Mouse (Mus musculus) intestine, embryonic 16.5 days (tissue): ENCODE measurements at regions not wholly inside any gene's neighbourhood (a gene's known extent, or its start where the extent isn't known, plus 50 kb on each side); places are given as distances from the start of the nearest gene placed in this dataset.
"Not testable (repeated sequence)": the region's sequence is repeated elsewhere in the genome, so short reads cannot be mapped to it uniquely, and the experiment has no call there.

Experiments
- ATAC-seq: fragments of 200-750 bp; cut with Nextera tagmentation; 2 replicates; pipeline ENCODE4 v1.8.0; 2017; ENCODE audit warnings: moderate TSS enrichment, moderate library complexity
- H3K27ac ChIP-seq: fragments of 300-500 bp; sonication (generic); 2 replicates; pipeline ENCODE4 v1.5.1; 2014; ENCODE audit warnings: mild to moderate bottlenecking, low read length
- H3K27me3 ChIP-seq: fragments of 300-500 bp; sonication (generic); replicated peaks from 2 replicates; pipeline ENCODE4 v1.6.1; 2014; ENCODE audit warnings: low read length, control low read depth, mixed read lengths; ENCODE audit not compliant: control insufficient read depth, insufficient read depth
- H3K36me3 ChIP-seq: fragments of 300-500 bp; sonication (generic); 2 replicates; pipeline ENCODE4 v1.6.1; 2014; ENCODE audit warnings: low read length, control low read depth; ENCODE audit not compliant: control insufficient read depth, insufficient read depth
- H3K4me1 ChIP-seq: fragments of 300-500 bp; sonication (generic); 2 replicates; pipeline ENCODE4 v1.6.1; 2014; ENCODE audit warnings: low read length, control low read depth, mixed read lengths; ENCODE audit not compliant: control insufficient read depth, insufficient read depth
- H3K4me2 ChIP-seq: fragments of 300-500 bp; sonication (generic); 2 replicates; pipeline ENCODE4 v1.6.1; 2014; ENCODE audit warnings: low read depth, low read length, control low read depth
- H3K4me3 ChIP-seq: fragments of 300-500 bp; sonication (generic); 2 replicates; pipeline ENCODE4 v1.5.1; 2014; ENCODE audit warnings: mild to moderate bottlenecking, low read length
- H3K9ac ChIP-seq: fragments of 300-500 bp; sonication (generic); 2 replicates; pipeline ENCODE4 v1.6.1; 2014; ENCODE audit warnings: low read depth, low read length
- H3K9me3 ChIP-seq: fragments of 300-500 bp; sonication (generic); 2 replicates; pipeline ENCODE4 v1.6.1; 2016; ENCODE audit warnings: low read length, control low read depth; ENCODE audit not compliant: control insufficient read depth
- WGBS: fragments of 180-500 bp; shearing (Covaris S2); extraction: QIAGEN DNeasy Blood & Tissue Kit; methylation state at CpG from one replicate; pipeline ENCODE4 v1.1.7; 2014; 5-methylcytosine and 5-hydroxymethylcytosine counted together

- Histone ChIP-seq H3K27ac (no peak overlapping the region), H3K9me3 (no peaks in the 10 kb centered on the region), H3K4me1 (no peaks in the 10 kb centered on the region), H3K4me2 (no peak overlapping the region), H3K9ac (no peak overlapping the region), H3K4me3 (no peak overlapping the region), H3K27me3 (no peaks in the 10 kb centered on the region), H3K36me3 (no peaks in the 10 kb centered on the region)
- 42% methylated on average over 8 of the region's 8 CpGs for WGBS
- no peak for ATAC-seq
Observed at GRCm38 (mm10) chr15:52464226-52465138, 1420.2 kb upstream of the Gm7489 start.

GRCm38 (mm10) chr15:52478124-52478523 lies 1406.6 kb upstream of the Gm7489 start:
- ATAC-seq, H3K4me3 ChIP-seq, H3K27ac ChIP-seq, H3K4me1 ChIP-seq, H3K9ac ChIP-seq, H3K9me3 ChIP-seq, H3K27me3 ChIP-seq, H3K4me2 ChIP-seq, H3K36me3 ChIP-seq: not testable (repeated sequence)
- WGBS: 90% methylated on average over 17 of the region's 20 CpGs

GRCm38 (mm10) chr15:52480834-52481233 lies 1403.9 kb upstream of the Gm7489 start:
- Histone ChIP-seq H3K36me3 (no peaks in the 10 kb centered on the region), H3K27ac (no peak overlapping the region), H3K9ac (no peak overlapping the region), H3K27me3 (no peaks in the 10 kb centered on the region), H3K4me1 (no peaks in the 10 kb centered on the region), H3K4me2 (no peak overlapping the region), H3K9me3 (no peaks in the 10 kb centered on the region), H3K4me3 (no peak overlapping the region)
- no peak for ATAC-seq
- 54% methylated on average over 3 of the region's 3 CpGs for WGBS

- Histone ChIP-seq H3K4me1 (no peaks in the 10 kb centered on the region), H3K27ac (no peak overlapping the region), H3K9me3 (no peaks in the 10 kb centered on the region), H3K27me3 (no peaks in the 10 kb centered on the region), H3K4me3 (no peak overlapping the region), H3K9ac (no peak overlapping the region), H3K36me3 (no peaks in the 10 kb centered on the region), H3K4me2 (no peak overlapping the region)
- ATAC-seq: no peak
- 60% methylated on average over 5 of the region's 5 CpGs for WGBS
Observed at GRCm38 (mm10) chr15:52483598-52484165, 1401.0 kb upstream of the Gm7489 start.

- no peak for ATAC-seq
- WGBS: 63% methylated on average over 5 of the region's 5 CpGs
- H3K4me3 ChIP-seq: no peak overlapping the region
Observed at GRCm38 (mm10) chr15:52484276-52484675, 1400.4 kb upstream of the Gm7489 start.

GRCm38 (mm10) chr15:52505278-52505831 lies 1379.4 kb upstream of the Gm7489 start:
- H3K4me2 ChIP-seq: no peak overlapping the region
- no peak for ATAC-seq
- H3K36me3 ChIP-seq: no peaks in the 10 kb centered on the region
- no peak overlapping the region for H3K9ac ChIP-seq
- no peak overlapping the region for H3K4me3 ChIP-seq
- no peaks in the 10 kb centered on the region for H3K9me3 ChIP-seq
- H3K4me1 ChIP-seq: no peaks in the 10 kb centered on the region
- no peaks in the 10 kb centered on the region for H3K27me3 ChIP-seq
- no peak overlapping the region for H3K27ac ChIP-seq
- 29% methylated on average over 9 of the region's 9 CpGs for WGBS

More at GRCm38 (mm10) chr15:52484276-52484675, 1400.4 kb upstream of the Gm7489 start:
- Histone ChIP-seq H3K36me3 (no peaks in the 10 kb centered on the region), H3K27ac (no peak overlapping the region), H3K4me1 (no peaks in the 10 kb centered on the region), H3K27me3 (no peaks in the 10 kb centered on the region), H3K4me2 (no peak overlapping the region), H3K9ac (no peak overlapping the region), H3K9me3 (no peaks in the 10 kb centered on the region)

- Histone ChIP-seq H3K9ac (no peak overlapping the region), H3K4me1 (no peaks in the 10 kb centered on the region), H3K27me3 (no peaks in the 10 kb centered on the region), H3K27ac (no peak overlapping the region), H3K4me2 (no peak overlapping the region), H3K36me3 (no peaks in the 10 kb centered on the region), H3K4me3 (no peak overlapping the region), H3K9me3 (no peaks in the 10 kb centered on the region)
- WGBS: 8% methylated on average over 7 of the region's 7 CpGs
- ATAC-seq: no peak
Observed at GRCm38 (mm10) chr15:52506930-52507329, 1377.8 kb upstream of the Gm7489 start.

GRCm38 (mm10) chr15:52508609-52509008 lies 1376.1 kb upstream of the Gm7489 start:
- Histone ChIP-seq H3K4me2 (no peak overlapping the region), H3K27me3 (no peaks in the 10 kb centered on the region), H3K9ac (no peak overlapping the region), H3K4me1 (no peaks in the 10 kb centered on the region), H3K36me3 (no peaks in the 10 kb centered on the region), H3K9me3 (no peaks in the 10 kb centered on the region), H3K4me3 (no peak overlapping the region), H3K27ac (no peak overlapping the region)
- 64% methylated on average over 2 of the region's 2 CpGs for WGBS
- no peak for ATAC-seq

- H3K9me3 ChIP-seq: no peaks in the 10 kb centered on the region
- no peaks in the 10 kb centered on the region for H3K4me1 ChIP-seq
- no peak overlapping the region for H3K27ac ChIP-seq
- no peak overlapping the region for H3K9ac ChIP-seq
- no peaks in the 10 kb centered on the region for H3K27me3 ChIP-seq
- no peak overlapping the region for H3K4me3 ChIP-seq
- H3K4me2 ChIP-seq: no peak overlapping the region
- H3K36me3 ChIP-seq: no peaks in the 10 kb centered on the region
- 69% methylated on average over 4 of the region's 4 CpGs for WGBS
- no peak for ATAC-seq
Observed at GRCm38 (mm10) chr15:52510137-52510536, 1374.6 kb upstream of the Gm7489 start.
